Mouse (Mus musculus): ENCODE data around the gene Ccdc182. TPM values are rescaled to one million over a fixed set of nuclear protein-coding genes. Genes with fewer than 3 reads are reported as not detected.

Gene Ccdc182
- total and polyA plus RNA-seq, 3 experiments: not detected

- no peak overlapping the region for H3K27ac ChIP-seq
- H3K79me2 ChIP-seq (replicated peaks; ENCODE audit: control insufficient read depth, insufficient read depth, low read length): no peaks in the 10 kb centered on the region
- H3K4me1 ChIP-seq (ENCODE audit: control insufficient read depth, insufficient read depth, low read length): peaks cover 3% of the 10 kb centered on the region
- intact Hi-C loops (cut with DNase I): no loop called here
- TF ChIP-seq POLR2A (IDR thresholded peaks at IDR 0.05; ENCODE audit: insufficient read depth, low read depth, low read length): no peak
- no peak for TF ChIP-seq CTCF (IDR thresholded peaks at IDR 0.05)
- TF ChIP-seq EP300 (IDR thresholded peaks at IDR 0.05; ENCODE audit: insufficient read depth, low read depth, low read length): no peak
- H3K4me3 ChIP-seq: no peak overlapping the region
- H3K27me3 ChIP-seq (ENCODE audit: control insufficient read depth, insufficient read depth, low read length): no peaks in the 10 kb centered on the region
- 74% methylated on average over 6 of the region's 6 CpGs for WGBS
- DNase-seq: no peak
- no peaks in the 10 kb centered on the region for H3K36me3 ChIP-seq (ENCODE audit: control insufficient read depth, insufficient read depth, low read length)
- no peak overlapping the region for H3K9ac ChIP-seq (ENCODE audit: low read depth, low read length)
These were observed 17.9 kb upstream of the Ccdc182 start for GRCm38 (mm10) chr11:88275949-88276348.

GRCm38 (mm10) chr11:88276534-88277308, 17.1 kb upstream of the Ccdc182 start:
- DNase-seq: peak; percentile 37 to 39
- intact Hi-C loops (cut with DNase I): no loop called here
- H3K36me3 ChIP-seq (ENCODE audit: control insufficient read depth, insufficient read depth, low read length): no peaks in the 10 kb centered on the region
- no peaks in the 10 kb centered on the region for H3K27me3 ChIP-seq (ENCODE audit: control insufficient read depth, insufficient read depth, low read length)
- H3K9ac ChIP-seq (ENCODE audit: low read depth, low read length): no peak overlapping the region
- no peak overlapping the region for H3K4me3 ChIP-seq
- no peaks in the 10 kb centered on the region for H3K79me2 ChIP-seq (replicated peaks; ENCODE audit: control insufficient read depth, insufficient read depth, low read length)
- H3K27ac ChIP-seq: no peak overlapping the region
- TF ChIP-seq CTCF (IDR thresholded peaks at IDR 0.05) (no peak), EP300 (IDR thresholded peaks at IDR 0.05; ENCODE audit: insufficient read depth, low read depth, low read length) (no peak), POLR2A (IDR thresholded peaks at IDR 0.05; ENCODE audit: insufficient read depth, low read depth, low read length) (no peak)
- 72% methylated on average over 19 of the region's 19 CpGs for WGBS
- H3K4me1 ChIP-seq (ENCODE audit: control insufficient read depth, insufficient read depth, low read length): peaks cover 3% of the 10 kb centered on the region

GRCm38 (mm10) chr11:88279006-88279405, 14.9 kb upstream of the Ccdc182 start:
- H3K4me3 ChIP-seq: no peak overlapping the region
- H3K27me3 ChIP-seq (ENCODE audit: control insufficient read depth, insufficient read depth, low read length): no peaks in the 10 kb centered on the region
- H3K9ac ChIP-seq (ENCODE audit: low read depth, low read length): no peak overlapping the region
- H3K4me1 ChIP-seq (ENCODE audit: control insufficient read depth, insufficient read depth, low read length): peaks cover 3% of the 10 kb centered on the region
- intact Hi-C loops (cut with DNase I): no loop called here
- no peak overlapping the region for H3K27ac ChIP-seq
- 70% methylated on average over 4 of the region's 4 CpGs for WGBS
- TF ChIP-seq CTCF (IDR thresholded peaks at IDR 0.05) (no peak), POLR2A (IDR thresholded peaks at IDR 0.05; ENCODE audit: insufficient read depth, low read depth, low read length) (no peak), EP300 (IDR thresholded peaks at IDR 0.05; ENCODE audit: insufficient read depth, low read depth, low read length) (no peak)
- H3K36me3 ChIP-seq (ENCODE audit: control insufficient read depth, insufficient read depth, low read length): no peaks in the 10 kb centered on the region
- no peaks in the 10 kb centered on the region for H3K79me2 ChIP-seq (replicated peaks; ENCODE audit: control insufficient read depth, insufficient read depth, low read length)
- DNase-seq: no peak

- Histone ChIP-seq H3K4me1 (ENCODE audit: control insufficient read depth, insufficient read depth, low read length) (peaks cover 3% of the 10 kb centered on the region), H3K9ac (ENCODE audit: low read depth, low read length) (no peak overlapping the region), H3K27me3 (ENCODE audit: control insufficient read depth, insufficient read depth, low read length) (no peaks in the 10 kb centered on the region), H3K36me3 (ENCODE audit: control insufficient read depth, insufficient read depth, low read length) (no peaks in the 10 kb centered on the region), H3K27ac (no peak overlapping the region), H3K79me2 (replicated peaks; ENCODE audit: control insufficient read depth, insufficient read depth, low read length) (no peaks in the 10 kb centered on the region), H3K4me3 (no peak overlapping the region)
- no peak for DNase-seq
- WGBS: 46% methylated on average over 8 of the region's 8 CpGs
- TF ChIP-seq POLR2A (IDR thresholded peaks at IDR 0.05; ENCODE audit: insufficient read depth, low read depth, low read length): no peak
- TF ChIP-seq EP300 (IDR thresholded peaks at IDR 0.05; ENCODE audit: insufficient read depth, low read depth, low read length): no peak
- no peak for TF ChIP-seq CTCF (IDR thresholded peaks at IDR 0.05)
- intact Hi-C loops (cut with DNase I): no loop called here
These were observed 13.4 kb upstream of the Ccdc182 start for GRCm38 (mm10) chr11:88280426-88280836.

- 76% methylated on average over 8 of the region's 8 CpGs for WGBS
- DNase-seq: no peak
- Histone ChIP-seq H3K27ac (no peak overlapping the region), H3K4me1 (ENCODE audit: control insufficient read depth, insufficient read depth, low read length) (no peaks in the 10 kb centered on the region), H3K36me3 (ENCODE audit: control insufficient read depth, insufficient read depth, low read length) (no peaks in the 10 kb centered on the region), H3K9ac (ENCODE audit: low read depth, low read length) (no peak overlapping the region), H3K4me3 (no peak overlapping the region), H3K27me3 (ENCODE audit: control insufficient read depth, insufficient read depth, low read length) (no peaks in the 10 kb centered on the region), H3K79me2 (replicated peaks; ENCODE audit: control insufficient read depth, insufficient read depth, low read length) (no peaks in the 10 kb centered on the region)
- intact Hi-C loops (cut with DNase I): no loop called here
- TF ChIP-seq CTCF (IDR thresholded peaks at IDR 0.05) (peak; percentile 56), POLR2A (IDR thresholded peaks at IDR 0.05; ENCODE audit: insufficient read depth, low read depth, low read length) (no peak), EP300 (IDR thresholded peaks at IDR 0.05; ENCODE audit: insufficient read depth, low read depth, low read length) (no peak)
These were observed 12.3 kb upstream of the Ccdc182 start for GRCm38 (mm10) chr11:88281428-88282119.

GRCm38 (mm10) chr11:88282516-88282915, 11.3 kb upstream of the Ccdc182 start:
- H3K27me3 ChIP-seq (ENCODE audit: control insufficient read depth, insufficient read depth, low read length): no peaks in the 10 kb centered on the region
- WGBS: 99% methylated on average over 2 of the region's 2 CpGs
- no peak overlapping the region for H3K27ac ChIP-seq
- intact Hi-C loops (cut with DNase I): no loop called here
- H3K79me2 ChIP-seq (replicated peaks; ENCODE audit: control insufficient read depth, insufficient read depth, low read length): no peaks in the 10 kb centered on the region
- no peaks in the 10 kb centered on the region for H3K4me1 ChIP-seq (ENCODE audit: control insufficient read depth, insufficient read depth, low read length)
- no peak overlapping the region for H3K4me3 ChIP-seq
- no peak for DNase-seq
- no peak overlapping the region for H3K9ac ChIP-seq (ENCODE audit: low read depth, low read length)
- H3K36me3 ChIP-seq (ENCODE audit: control insufficient read depth, insufficient read depth, low read length): no peaks in the 10 kb centered on the region
- TF ChIP-seq CTCF (IDR thresholded peaks at IDR 0.05) (peak; percentile 43), EP300 (IDR thresholded peaks at IDR 0.05; ENCODE audit: insufficient read depth, low read depth, low read length) (no peak)

Measured in heart, adult 2 months (tissue).